Mouse (Mus musculus) layer of hippocampus, adult 2 months (tissue): ENCODE data around the gene Hoxa9. TPM values are rescaled to one million over a fixed set of nuclear protein-coding genes. Genes with fewer than 3 reads are reported as not detected.
A peak's percentile ranks its signal among the peaks of the same experiment; 100 is the strongest.

Experiments used
- DNase-seq, 2 experiments: peaks; one replicate each; pipeline ENCODE4 v3.0.0; 2022; ENCODE audit warnings: low spot score in 2 of 2
- H3K27ac ChIP-seq: fragments of 200-600 bp; 2 replicates; pipeline ENCODE4 v1.8.1; 2022
- H3K4me3 ChIP-seq: fragments of 200-600 bp; 2 replicates; pipeline ENCODE4 v1.8.1; 2022; ENCODE audit warnings: mild to moderate bottlenecking
- CTCF ChIP-seq: fragments of 200-600 bp; conservative IDR thresholded peaks from 2 replicates; pipeline ENCODE4 v1.8.1; 2022; ENCODE audit warnings: antibody characterized with exemption, mild to moderate bottlenecking, moderate library complexity
- total RNA-seq, 2 experiments: library from RNA; stranded (reverse); gene quantifications; 2 replicates each; pipeline ENCODE4 v1.2.3; 2021

Hoxa9 gene
- total RNA-seq, 2 experiments from 2014 or later, result not detected

GRCm38 (mm10) chr6:52217895-52218642 is 12.8 kb downstream of the Hoxa9 start:
- no peak for DNase-seq
- no peak overlapping the region for H3K27ac ChIP-seq
- no peak overlapping the region for H3K4me3 ChIP-seq
- TF ChIP-seq CTCF, result no peak

- Histone ChIP-seq H3K27ac (no peak overlapping the region), H3K4me3 (no peak overlapping the region)
- no peak for TF ChIP-seq CTCF
- no peak for DNase-seq
These were observed 13.5 kb downstream of the Hoxa9 start for GRCm38 (mm10) chr6:52217459-52217768.

- TF ChIP-seq CTCF, result no peak
- no peak overlapping the region for H3K4me3 ChIP-seq
- H3K27ac ChIP-seq, result no peak overlapping the region
- DNase-seq, result no peak
These were observed 14.0 kb downstream of the Hoxa9 start for GRCm38 (mm10) chr6:52216691-52217458.

- no peak overlapping the region for H3K4me3 ChIP-seq
- TF ChIP-seq CTCF, result no peak
- no peak overlapping the region for H3K27ac ChIP-seq
- no peak for DNase-seq
These were observed 14.9 kb downstream of the Hoxa9 start for GRCm38 (mm10) chr6:52215771-52216535.

DNA sequence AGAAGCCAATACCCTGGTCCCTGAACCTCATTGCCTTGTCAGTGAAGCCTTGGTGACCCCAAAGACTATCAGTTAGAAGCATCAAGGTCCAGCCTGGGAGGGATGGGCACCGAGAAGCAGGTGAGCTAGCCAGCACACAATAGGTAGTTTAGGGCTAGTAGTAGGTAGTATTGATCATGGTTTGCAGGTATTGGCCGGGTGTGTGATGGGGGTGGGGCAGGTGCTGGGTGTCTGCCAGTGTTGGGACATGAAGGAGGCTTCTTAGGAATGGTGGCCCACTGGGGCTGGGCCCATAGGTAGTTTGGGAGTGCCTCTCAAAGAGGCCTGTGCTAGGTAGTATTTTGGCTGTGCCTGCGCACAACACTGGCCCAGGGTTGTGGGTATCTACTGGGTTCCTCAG is 15.8 kb downstream of the Hoxa9 start:
- Histone ChIP-seq H3K27ac (no peak overlapping the region), H3K4me3 (no peak overlapping the region)
- TF ChIP-seq CTCF, result no peak
- DNase-seq, result no peak

DNA sequence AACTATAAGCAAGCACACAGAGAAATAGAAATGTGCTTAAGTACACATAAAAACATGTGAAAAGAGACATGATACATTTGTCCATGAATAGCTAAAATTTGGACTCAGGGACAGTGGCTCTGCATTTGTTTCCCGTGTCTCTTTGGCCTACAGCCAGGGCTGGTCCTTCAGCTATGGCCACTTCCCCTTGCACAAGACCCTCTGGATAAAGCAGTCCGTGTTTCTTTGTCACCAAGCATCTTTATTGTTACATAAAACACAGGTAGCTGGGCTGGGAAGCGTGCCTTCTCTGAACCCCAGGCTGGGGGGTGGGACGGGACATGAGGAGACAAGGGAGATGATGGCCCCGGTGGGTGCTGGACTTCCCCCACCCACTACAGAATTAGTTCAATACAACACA is 16.6 kb downstream of the Hoxa9 start:
- H3K27ac ChIP-seq, result no peak overlapping the region
- no peak for DNase-seq
- TF ChIP-seq CTCF, result no peak
- H3K4me3 ChIP-seq, result no peak overlapping the region

- no peak within 1 kb of the TSS for H3K4me3 ChIP-seq
- H3K27ac ChIP-seq, result no peak within 1 kb of the TSS
- DNase-seq, result no peak
- TF ChIP-seq CTCF, result no peak
These were observed 17.5 kb downstream of the Hoxa9 start, which contains the start of the genes Hoxa3 and Gm28308 for GRCm38 (mm10) chr6:52213119-52213986. Hoxa3 (minus strand) TSS chr6:52213336. Gm28308 (minus strand) TSS chr6:52213339.

DNA sequence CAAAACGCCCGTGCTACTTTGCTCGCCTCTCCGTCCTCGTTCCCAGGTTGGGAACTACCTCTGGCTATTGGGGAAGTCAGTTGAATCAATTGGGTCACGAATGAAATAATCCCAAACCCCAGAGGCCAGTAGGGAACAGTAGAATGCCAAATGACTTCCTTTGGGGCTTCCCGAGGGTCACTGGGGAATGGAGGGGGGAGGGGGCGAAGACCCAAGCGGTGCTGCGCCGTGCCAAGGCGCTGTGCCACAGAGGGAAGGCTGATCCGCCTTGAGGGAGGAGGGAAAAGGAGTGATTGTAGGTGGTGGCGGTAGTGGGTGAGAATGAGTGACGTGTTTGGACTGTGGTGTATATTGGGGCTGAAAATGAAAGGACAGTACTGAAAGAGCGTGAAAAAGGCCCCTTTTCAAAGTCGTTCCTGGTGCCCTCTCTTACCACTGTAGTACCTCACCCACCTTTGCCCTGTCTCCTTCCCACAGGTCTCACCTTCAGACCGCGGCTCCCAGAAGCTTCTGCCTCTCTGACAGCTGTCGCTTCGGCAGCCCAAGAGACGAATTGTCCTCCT is 18.3 kb downstream of the Hoxa9 start:
- no peak overlapping the region for H3K4me3 ChIP-seq
- no peak for DNase-seq
- H3K27ac ChIP-seq, result no peak overlapping the region
- no peak for TF ChIP-seq CTCF

- DNase-seq, result no peak
- no peak for TF ChIP-seq CTCF
- H3K27ac ChIP-seq, result no peak overlapping the region
- no peak overlapping the region for H3K4me3 ChIP-seq
These were observed 18.9 kb downstream of the Hoxa9 start for GRCm38 (mm10) chr6:52211961-52212360.

DNA sequence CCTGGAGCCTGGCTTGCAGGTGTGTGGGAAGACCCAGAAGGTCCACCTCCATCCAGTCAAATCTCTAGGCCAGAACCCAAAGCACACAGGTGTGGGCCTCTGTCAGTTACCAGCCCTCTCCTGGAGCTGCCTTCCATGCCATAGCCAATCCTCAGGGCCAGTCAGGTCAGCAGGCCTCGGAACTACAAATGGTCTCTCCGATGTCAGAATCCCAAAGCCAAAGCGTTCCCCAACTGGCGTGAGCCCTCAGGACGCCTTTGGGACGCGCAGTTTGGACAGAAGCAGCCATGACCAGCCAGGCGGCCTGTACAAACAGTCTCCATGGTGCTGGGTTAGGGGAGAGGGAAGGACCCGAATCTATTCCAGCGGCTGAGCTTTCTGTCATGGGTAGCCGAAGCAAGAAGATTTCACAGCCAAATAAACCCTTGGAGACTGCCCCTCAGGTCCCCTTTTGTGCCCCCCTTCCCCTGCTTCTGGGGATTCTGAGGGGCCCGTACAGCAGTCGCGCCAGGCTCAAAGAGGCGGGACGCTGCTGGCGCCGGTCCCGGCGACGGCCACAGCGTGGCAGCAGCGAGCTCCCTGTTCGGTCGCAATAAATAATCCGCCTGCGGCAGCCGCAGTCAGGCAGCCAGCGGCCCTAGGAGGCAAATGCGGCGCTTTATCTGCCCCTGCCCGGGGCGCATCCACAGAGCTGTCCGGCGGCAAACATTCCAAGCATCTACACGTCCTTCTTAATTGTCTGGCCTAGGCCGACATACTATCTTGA is 19.5 kb downstream of the Hoxa9 start:
- no peak overlapping the region for H3K27ac ChIP-seq
- DNase-seq, result peak; percentile 19 to 62
- TF ChIP-seq CTCF, result peak; percentile 95
- H3K4me3 ChIP-seq, result no peak overlapping the region

GRCm38 (mm10) chr6:52209685-52210046 is 21.2 kb downstream of the Hoxa9 start:
- DNase-seq, result no peak
- no peak overlapping the region for H3K4me3 ChIP-seq
- TF ChIP-seq CTCF, result no peak
- H3K27ac ChIP-seq, result no peak overlapping the region
